ENCODE assay signal across 8 mouse cellular contexts in the genomic region with DNA sequence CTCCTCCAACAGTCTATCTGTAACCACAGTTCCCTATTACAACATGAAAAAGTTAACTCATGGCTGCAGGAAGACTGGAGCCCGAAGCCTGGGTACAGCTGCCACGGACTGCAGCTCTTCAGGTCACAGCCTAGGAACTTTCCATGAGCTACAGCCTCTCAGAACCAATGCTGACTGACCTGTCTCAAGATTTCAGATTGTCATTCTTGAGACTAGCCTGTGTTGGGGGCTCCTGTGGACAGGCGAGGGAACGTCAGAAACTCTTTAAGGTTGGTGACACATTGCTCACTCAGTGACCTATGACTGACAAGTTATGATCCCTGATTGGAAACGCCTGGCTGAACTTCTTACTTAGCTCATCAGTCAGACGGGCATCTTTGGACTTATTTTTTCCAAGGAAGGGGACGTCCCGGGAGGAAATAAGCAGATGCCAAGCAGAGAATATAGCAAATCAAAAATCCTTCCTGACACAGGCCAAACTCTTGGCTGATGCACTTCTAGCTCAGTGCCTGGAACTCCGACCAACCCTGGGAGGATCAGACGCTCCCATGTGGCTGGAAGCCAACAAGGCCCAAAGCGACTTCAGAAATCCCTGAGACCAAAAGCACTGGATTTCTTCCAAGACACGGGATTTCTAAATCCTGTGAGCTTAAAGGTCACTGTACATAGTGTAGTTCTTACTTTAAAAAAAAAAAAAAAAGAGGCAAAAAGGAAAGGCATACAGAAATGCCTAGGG.
DNase-seq lines count a peak whose midpoint lies in the region; ATAC-seq and TF ChIP-seq lines count a peak whose summit lies in the region.

No protein-coding gene starts in this region.

- H3K27me3 ChIP-seq in heart, embryonic 14.5 days (ENCODE audit: control insufficient read depth, insufficient read depth, low read length), result no peaks in the 10 kb centered on the region

- peak overlapping the region; percentile 34; the same call in 1 of the 2 replicates for H3K4me2 ChIP-seq in heart, embryonic 14.5 days (ENCODE audit: low read length)

- no peaks in the 10 kb centered on the region for H3K36me3 ChIP-seq in heart, embryonic 14.5 days (ENCODE audit: control insufficient read depth, insufficient read depth, low read length)

- H3K4me3 ChIP-seq in left cerebral cortex, adult 2 months, result no peak overlapping the region
- H3K4me3 ChIP-seq in heart, embryonic 14.5 days (ENCODE audit: control insufficient read depth in 1 of 2, insufficient read depth in 1 of 2, low read depth in 1 of 2, low read length in 2 of 2), result no peak overlapping the region

- intact Hi-C loops in left cerebral cortex, adult 2 months (cut with DNase I), result no loop called here

- WGBS in heart, embryonic 14.5 days, result 39% methylated on average over 12 of the region's 12 CpGs

- peak overlapping the region; percentile 59 for H3K27ac ChIP-seq in left cerebral cortex, adult 2 months
- H3K27ac ChIP-seq in heart, embryonic 14.5 days (replicated peaks in 1 of 2; ENCODE audit: control insufficient read depth in 1 of 2, insufficient read depth in 1 of 2, low read depth in 2 of 2, low read length in 2 of 2), result peak overlapping the region; percentile 76 to 84

- no peak for TF ChIP-seq CTCF in left cerebral cortex, adult 2 months (IDR thresholded peaks at IDR 0.05)

- peaks cover 52 to 87% of the 10 kb centered on the region in 2 experiments for H3K4me1 ChIP-seq in heart, embryonic 14.5 days (ENCODE audit: control insufficient read depth in 2 of 2, insufficient read depth in 2 of 2, low read length in 2 of 2)

- ATAC-seq in heart, embryonic 14.5 days (ENCODE audit: insufficient number of reproducible peaks, insufficient read depth, low FRiP score, low read depth), result no peak
- ATAC-seq in megakaryocyte progenitor cell, adult 5-6 weeks (replicated peaks; ENCODE audit: poor library complexity), result no peak

- peak overlapping the region; percentile 10; the same call in 1 of the 2 replicates for H3K9ac ChIP-seq in heart, embryonic 14.5 days (ENCODE audit: low read length)

- no peaks in the 10 kb centered on the region for H3K9me3 ChIP-seq in heart, embryonic 14.5 days (ENCODE audit: control insufficient read depth, low read length)

- DNase-seq in left cerebral cortex, adult 2 months (ENCODE audit: extremely low spot score in 1 of 2, low spot score in 2 of 2), result no peak
- no peak for DNase-seq in left cerebral cortex, adult 8-10 months (ENCODE audit: low spot score in 2 of 2)
- peak; percentile 73 for DNase-seq in brain, adult 2 months (ENCODE audit: low read depth, low spot score)
- DNase-seq in kidney, postnatal 36 days, result peak; percentile 86 to 94
- no peak for DNase-seq in thymus, postnatal 0 days (ENCODE audit: low spot score)
- no peak for DNase-seq in layer of hippocampus, adult 9-11 months

Comparison
In these comparisons a context has a peak if more than half of its experiments do, and no peak if none do; other contexts are left out.
1. DNase-seq: peak in brain, adult 2 months (single experiment) and kidney, postnatal 36 days (2 of 2); none in left cerebral cortex, adult 2 months (0 of 2), left cerebral cortex, adult 8-10 months (0 of 2), thymus, postnatal 0 days (single experiment) and layer of hippocampus, adult 9-11 months (single experiment).